Mouse (Mus musculus) forebrain, embryonic 15.5 days (tissue): ENCODE measurements at regions not wholly inside any gene's neighbourhood (a gene's known extent, or its start where the extent isn't known, plus 50 kb on each side); places are given as distances from the start of the nearest gene placed in this dataset.

ENCODE experiments used
- ATAC-seq: fragments of 200-750 bp; cut with Nextera tagmentation; replicated peaks from 2 replicates; pipeline ENCODE4 v1.8.0; 2017; ENCODE audit warnings: mild to moderate bottlenecking, moderate TSS enrichment, moderate library complexity
- H3K27ac ChIP-seq: fragments of 300-500 bp; sonication (generic); replicated peaks from 2 replicates; pipeline ENCODE4 v1.5.1; 2015; ENCODE audit warnings: mild to moderate bottlenecking, inconsistent platforms
- H3K27me3 ChIP-seq: fragments of 300-500 bp; sonication (generic); 2 replicates; pipeline ENCODE4 v1.6.1; 2015; ENCODE audit warnings: inconsistent platforms
- H3K36me3 ChIP-seq: fragments of 300-500 bp; sonication (generic); 2 replicates; pipeline ENCODE4 v1.6.1; 2015; ENCODE audit warnings: mild to moderate bottlenecking, inconsistent platforms
- H3K4me1 ChIP-seq: fragments of 300-500 bp; sonication (generic); 2 replicates; pipeline ENCODE4 v1.6.1; 2015; ENCODE audit warnings: inconsistent platforms
- H3K4me2 ChIP-seq: fragments of 300-500 bp; sonication (generic); replicated peaks from 2 replicates; pipeline ENCODE4 v1.6.1; 2015; ENCODE audit warnings: mild to moderate bottlenecking, inconsistent platforms
- H3K4me3 ChIP-seq: fragments of 300-500 bp; sonication (generic); 2 replicates; pipeline ENCODE4 v1.5.1; 2015; ENCODE audit warnings: mild to moderate bottlenecking, inconsistent platforms
- H3K9ac ChIP-seq: fragments of 300-500 bp; sonication (generic); replicated peaks from 2 replicates; pipeline ENCODE4 v1.6.1; 2015; ENCODE audit warnings: mild to moderate bottlenecking, inconsistent platforms
- H3K9me3 ChIP-seq: fragments of 300-500 bp; sonication (generic); 2 replicates; pipeline ENCODE4 v1.6.1; 2016; ENCODE audit warnings: inconsistent platforms
- WGBS: fragments of 180-500 bp; shearing (Covaris S2); methylation state at CpG from one replicate; pipeline ENCODE4 v1.1.7; 2015; ENCODE audit warnings: mixed read lengths; 5-methylcytosine and 5-hydroxymethylcytosine counted together

DNA sequence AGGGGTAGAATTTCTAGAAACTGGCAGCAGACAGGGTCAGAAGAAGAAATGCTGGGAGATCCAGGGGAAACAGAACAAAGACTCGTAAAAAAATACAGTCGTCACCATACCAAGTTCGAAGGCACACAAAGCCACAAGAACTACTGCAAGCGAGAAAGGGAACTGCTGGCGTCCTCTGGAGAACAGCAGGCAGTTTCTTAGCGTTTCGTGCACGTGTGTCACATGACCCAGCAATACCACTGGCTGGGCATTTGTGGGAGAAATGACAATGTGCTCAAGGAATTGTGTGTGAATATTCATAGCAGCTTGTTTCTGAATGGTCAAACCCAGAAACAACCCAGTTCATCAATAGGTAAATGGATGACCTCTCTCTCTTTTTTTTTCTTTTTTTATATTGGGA lies 211.5 kb upstream of the Peli2 start:
- Histone ChIP-seq H3K9ac (no peak overlapping the region), H3K4me2 (no peak overlapping the region), H3K27me3 (no peaks in the 10 kb centered on the region), H3K4me3 (no peak overlapping the region), H3K9me3 (no peaks in the 10 kb centered on the region), H3K4me1 (peaks cover 25% of the 10 kb centered on the region), H3K27ac (no peak overlapping the region), H3K36me3 (no peaks in the 10 kb centered on the region)
- WGBS = 59% methylated on average over 8 of the region's 8 CpGs
- no peak for ATAC-seq

DNA sequence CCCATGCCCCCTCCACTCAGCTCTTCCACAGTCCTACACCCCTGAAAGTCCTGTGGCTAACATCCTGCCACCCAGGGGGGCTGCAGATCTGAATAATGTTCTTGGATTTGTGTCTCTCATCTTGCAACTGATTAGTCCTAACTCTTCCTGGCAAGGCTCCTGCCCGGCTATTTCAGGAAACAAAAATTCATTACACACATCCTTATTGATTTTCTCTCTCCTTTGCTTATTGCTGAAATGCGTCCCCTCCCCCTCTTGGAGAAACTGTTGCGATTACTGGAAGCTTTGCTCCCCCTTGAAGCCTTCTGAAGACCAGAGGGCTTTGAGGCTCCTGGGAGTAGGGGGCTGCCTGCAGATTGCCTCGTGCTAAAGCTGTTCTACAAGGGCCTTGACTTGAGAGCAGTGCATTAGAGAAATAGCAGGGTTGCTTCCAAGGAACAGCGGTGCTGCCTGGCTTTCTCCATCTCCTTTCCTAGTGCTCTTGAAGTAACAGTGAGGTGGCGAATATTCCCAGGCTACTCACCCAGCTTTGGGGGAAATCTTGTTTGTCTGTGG lies 209.8 kb upstream of the Peli2 start:
- ATAC-seq = no peak
- Histone ChIP-seq H3K27me3 (no peaks in the 10 kb centered on the region), H3K4me1 (peaks cover 25% of the 10 kb centered on the region), H3K27ac (peak overlapping the region; percentile 42; the same call in 1 of the 2 replicates), H3K36me3 (no peaks in the 10 kb centered on the region), H3K4me3 (no peak overlapping the region), H3K4me2 (no peak overlapping the region), H3K9me3 (no peaks in the 10 kb centered on the region), H3K9ac (peak overlapping the region; percentile 5; the same call in 1 of the 2 replicates)
- 37% methylated on average over 6 of the region's 6 CpGs for WGBS

DNA sequence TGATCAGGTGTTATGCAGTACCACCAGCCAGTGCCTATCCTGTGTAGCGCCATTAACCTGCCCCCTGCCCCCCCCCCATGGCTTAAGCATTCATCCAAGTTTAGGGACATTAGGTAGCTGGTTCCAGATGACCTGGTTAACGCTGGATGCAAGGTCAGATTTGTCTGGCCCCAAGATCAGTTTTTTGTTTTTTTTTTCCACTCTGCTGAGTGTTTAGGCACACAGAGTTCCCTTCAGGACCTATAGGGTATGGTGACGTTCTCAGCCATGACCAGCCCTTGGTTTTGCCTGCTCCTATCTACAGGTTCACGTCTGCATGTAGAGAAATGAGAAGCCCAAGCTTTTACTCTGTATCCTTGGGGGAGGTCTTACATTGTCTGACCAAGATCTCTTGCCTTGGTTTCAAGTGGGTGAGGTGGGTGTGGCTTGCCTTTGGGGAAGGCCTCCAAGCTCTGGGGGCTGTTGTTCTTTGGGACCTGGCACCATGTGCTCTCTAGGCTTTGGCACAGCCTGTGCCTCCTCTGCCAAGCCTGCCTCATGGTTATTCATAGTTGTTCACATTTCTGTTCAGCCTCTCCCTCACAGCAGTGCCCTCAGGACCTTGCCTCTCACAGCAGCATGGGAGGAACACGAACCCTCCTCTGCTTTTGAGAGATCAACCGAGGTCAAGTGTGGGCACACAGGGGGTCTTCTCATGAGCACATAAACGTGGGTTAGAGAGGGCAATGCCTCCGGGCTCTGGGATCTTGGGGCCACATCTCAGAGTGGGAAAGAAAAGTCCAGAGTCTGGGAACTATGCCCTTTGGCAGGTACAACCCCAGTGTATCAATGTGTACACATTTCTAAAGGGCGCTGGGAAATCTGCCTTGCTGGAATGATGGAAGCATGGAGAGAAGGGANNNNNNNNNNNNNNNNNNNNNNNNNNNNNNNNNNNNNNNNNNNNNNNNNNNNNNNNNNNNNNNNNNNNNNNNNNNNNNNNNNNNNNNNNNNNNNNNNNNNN lies 208.8 kb upstream of the Peli2 start:
- Histone ChIP-seq H3K27ac (peak overlapping the region; percentile 42; the same call in 1 of the 2 replicates), H3K9ac (no peak overlapping the region)

DNA sequence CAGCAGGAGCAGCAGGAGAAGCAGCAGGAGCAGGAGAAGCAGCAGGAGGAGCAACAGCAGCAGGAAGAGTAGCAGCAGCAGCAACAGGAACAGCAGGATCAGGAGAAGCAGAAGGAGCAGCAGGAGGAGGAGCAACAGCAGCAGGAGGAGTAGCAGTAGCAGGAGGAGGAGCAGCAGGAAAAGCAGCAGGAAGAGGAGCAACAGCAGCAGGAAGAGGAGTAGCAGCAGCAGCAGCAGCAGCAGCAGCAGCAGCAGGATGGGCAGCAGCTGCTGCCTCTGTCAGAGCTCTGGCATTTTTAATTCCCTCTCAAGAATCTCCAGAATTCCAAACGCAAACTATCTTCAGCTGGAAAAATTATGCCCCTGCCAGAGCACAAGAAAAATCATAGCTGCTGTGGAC lies 205.0 kb upstream of the Peli2 start:
- no peaks in the 10 kb centered on the region for H3K9me3 ChIP-seq
- ATAC-seq = no peak
- H3K36me3 ChIP-seq = no peaks in the 10 kb centered on the region
- no peaks in the 10 kb centered on the region for H3K27me3 ChIP-seq
- no peak overlapping the region for H3K4me2 ChIP-seq
- no peak overlapping the region for H3K27ac ChIP-seq
- no peak overlapping the region for H3K9ac ChIP-seq
- 64% methylated on average over 1 of the region's 1 CpGs for WGBS
- peaks cover 18% of the 10 kb centered on the region for H3K4me1 ChIP-seq
- no peak overlapping the region for H3K4me3 ChIP-seq

More for the DNA sequence above, 208.8 kb upstream of the Peli2 start:
- Histone ChIP-seq H3K4me2 (no peak overlapping the region), H3K4me3 (no peak overlapping the region), H3K9me3 (no peaks in the 10 kb centered on the region), H3K36me3 (no peaks in the 10 kb centered on the region), H3K27me3 (no peaks in the 10 kb centered on the region), H3K4me1 (peaks cover 25% of the 10 kb centered on the region)
- peak; percentile 96 for ATAC-seq
- 53% methylated on average over 9 of the region's 9 CpGs for WGBS

DNA sequence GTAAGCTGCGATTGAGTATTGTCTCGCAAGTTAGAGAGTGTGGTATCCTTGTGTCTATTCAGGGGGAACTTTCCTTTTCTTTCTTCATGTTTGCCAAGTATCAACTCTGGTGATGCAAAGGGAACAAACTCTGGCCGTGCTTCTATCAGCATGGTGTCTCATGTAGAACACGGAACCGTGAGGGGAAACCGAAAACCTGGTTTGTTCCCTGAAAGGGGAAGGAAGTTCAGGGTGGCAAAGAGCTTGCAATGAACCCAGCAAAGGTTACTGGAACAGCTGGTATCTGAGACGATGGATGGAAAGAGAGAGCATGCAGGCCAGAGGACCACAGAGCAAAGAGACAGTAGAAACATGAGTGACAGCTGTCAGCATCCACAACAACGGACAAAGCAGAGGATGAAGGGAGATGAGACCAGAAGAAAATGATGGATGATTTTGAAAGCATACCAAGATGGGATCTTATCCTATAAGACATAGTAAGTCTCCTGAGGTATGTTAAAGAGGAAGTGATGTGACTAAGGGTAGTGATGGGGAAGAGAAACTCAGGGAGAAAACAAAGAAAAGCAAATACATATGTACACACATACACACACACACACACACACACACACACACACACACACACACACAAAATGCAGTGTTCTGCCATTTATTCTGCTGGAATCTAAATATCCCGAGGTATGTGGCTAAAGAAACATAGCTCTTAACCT lies 199.8 kb upstream of the Peli2 start:
- no peak for ATAC-seq
- Histone ChIP-seq H3K9me3 (no peaks in the 10 kb centered on the region), H3K36me3 (no peaks in the 10 kb centered on the region), H3K27ac (no peak overlapping the region), H3K27me3 (no peaks in the 10 kb centered on the region), H3K4me1 (no peaks in the 10 kb centered on the region), H3K4me2 (no peak overlapping the region), H3K9ac (no peak overlapping the region), H3K4me3 (no peak overlapping the region)
- WGBS = 95% methylated on average over 9 of the region's 9 CpGs

DNA sequence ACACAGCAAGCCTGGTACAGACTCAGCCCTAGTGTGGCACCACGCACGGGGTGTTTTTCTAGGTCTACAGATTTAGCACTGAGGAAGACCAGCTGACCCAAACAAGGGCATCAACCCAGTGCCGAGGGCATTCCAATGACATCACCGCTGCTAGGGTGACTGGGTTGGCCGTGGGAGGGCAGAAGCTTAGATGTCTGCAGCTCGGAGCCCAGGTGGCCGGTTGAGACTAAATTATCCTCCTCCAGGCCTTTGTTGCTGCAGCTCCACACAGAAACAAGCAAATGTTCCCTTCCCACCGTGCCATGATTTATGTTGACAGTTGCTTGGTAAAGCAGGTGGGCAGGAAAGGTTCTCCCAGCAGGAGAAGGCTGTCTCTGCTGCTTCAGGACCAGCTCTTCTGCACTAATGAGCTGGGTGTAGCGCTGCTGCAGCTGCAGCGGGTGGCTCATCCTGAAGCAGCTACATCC lies 198.8 kb upstream of the Peli2 start:
- no peaks in the 10 kb centered on the region for H3K36me3 ChIP-seq
- no peak for ATAC-seq
- 64% methylated on average over 10 of the region's 10 CpGs for WGBS
- no peak overlapping the region for H3K27ac ChIP-seq
- H3K4me1 ChIP-seq = no peaks in the 10 kb centered on the region
- H3K4me2 ChIP-seq = no peak overlapping the region
- H3K27me3 ChIP-seq = no peaks in the 10 kb centered on the region
- no peak overlapping the region for H3K9ac ChIP-seq
- H3K9me3 ChIP-seq = no peaks in the 10 kb centered on the region
- no peak overlapping the region for H3K4me3 ChIP-seq

DNA sequence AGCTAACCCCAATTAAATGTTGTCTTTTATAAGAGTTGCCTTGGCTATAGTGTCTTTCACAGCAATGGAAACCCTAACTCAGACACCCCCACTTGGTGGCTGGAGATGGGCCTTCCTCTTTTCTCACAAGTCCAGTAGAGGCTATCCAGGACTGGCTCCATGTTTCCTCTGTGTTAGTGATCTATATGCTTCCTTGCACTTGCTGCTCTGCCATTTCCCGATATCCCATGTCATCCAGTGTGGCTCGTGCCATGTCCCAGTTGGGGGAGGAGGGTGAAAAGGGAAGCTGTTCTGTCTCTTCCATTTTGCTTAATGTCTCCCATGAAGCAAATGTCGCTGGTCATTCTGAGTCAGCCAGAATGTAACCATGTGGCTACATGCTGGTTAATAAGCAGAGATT lies 194.2 kb upstream of the Peli2 start:
- 93% methylated on average over 3 of the region's 3 CpGs for WGBS
- no peaks in the 10 kb centered on the region for H3K27me3 ChIP-seq
- H3K27ac ChIP-seq = no peak overlapping the region
- H3K4me1 ChIP-seq = no peaks in the 10 kb centered on the region
- H3K9me3 ChIP-seq = no peaks in the 10 kb centered on the region
- H3K4me3 ChIP-seq = no peak overlapping the region
- no peak overlapping the region for H3K4me2 ChIP-seq
- H3K9ac ChIP-seq = no peak overlapping the region
- ATAC-seq = no peak
- no peaks in the 10 kb centered on the region for H3K36me3 ChIP-seq

DNA sequence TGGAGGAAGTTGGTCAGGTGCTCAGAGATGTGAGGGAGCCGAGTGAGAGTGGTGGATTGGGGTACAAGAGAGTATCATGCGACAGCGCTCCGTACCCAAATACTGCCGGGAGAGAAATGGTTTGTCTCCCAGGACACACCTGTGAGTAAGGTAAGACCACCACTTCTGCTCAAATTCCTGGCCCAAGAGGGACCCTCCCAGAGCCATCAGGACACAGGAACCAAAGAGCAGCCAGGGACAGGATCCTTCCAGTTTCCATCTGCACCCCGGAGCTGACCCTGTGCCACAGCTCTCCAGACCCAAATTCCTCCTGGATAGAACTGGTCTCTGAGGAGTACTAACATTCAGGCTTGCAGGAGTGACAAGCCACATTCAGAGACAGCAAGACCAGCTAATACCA lies 185.2 kb upstream of the Peli2 start:
- Histone ChIP-seq H3K9ac (no peak overlapping the region), H3K27me3 (no peaks in the 10 kb centered on the region), H3K27ac (no peak overlapping the region), H3K4me2 (no peak overlapping the region), H3K9me3 (no peaks in the 10 kb centered on the region), H3K4me1 (no peaks in the 10 kb centered on the region), H3K36me3 (no peaks in the 10 kb centered on the region), H3K4me3 (no peak overlapping the region)
- no peak for ATAC-seq
- WGBS = 97% methylated on average over 6 of the region's 6 CpGs

DNA sequence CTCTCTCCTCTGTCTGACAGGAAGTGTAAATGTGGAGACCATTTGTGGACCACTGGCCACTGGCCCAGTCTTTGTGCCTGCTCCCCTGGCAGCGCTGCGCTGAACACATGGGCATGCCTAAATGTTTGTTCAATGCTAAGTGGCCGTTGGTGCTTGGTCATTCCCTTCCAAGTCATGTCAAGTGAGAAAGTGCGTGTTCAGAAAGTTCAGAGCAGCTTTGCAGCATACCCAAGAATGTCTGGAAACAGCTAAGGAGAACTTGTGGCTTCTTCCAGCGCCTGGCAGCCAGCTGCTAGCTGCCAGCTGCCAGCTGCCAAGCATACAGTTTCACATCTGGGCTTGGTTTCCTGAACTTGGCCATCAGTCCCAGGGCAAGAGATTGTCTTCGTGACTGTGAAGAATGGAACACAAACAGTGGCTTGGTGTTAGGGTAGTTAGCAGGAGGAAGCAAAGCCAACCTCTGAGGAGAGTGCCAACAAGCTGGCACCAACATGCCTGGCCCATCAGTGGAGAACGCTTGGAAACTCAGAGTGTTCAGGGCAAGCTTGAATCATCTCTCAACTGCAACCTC lies 183.5 kb upstream of the Peli2 start:
- H3K9ac ChIP-seq = no peak overlapping the region
- H3K4me2 ChIP-seq = no peak overlapping the region
- WGBS = 83% methylated on average over 7 of the region's 7 CpGs
- H3K4me3 ChIP-seq = no peak overlapping the region
- no peak overlapping the region for H3K27ac ChIP-seq
- no peak for ATAC-seq
- no peaks in the 10 kb centered on the region for H3K27me3 ChIP-seq
- no peaks in the 10 kb centered on the region for H3K9me3 ChIP-seq
- H3K4me1 ChIP-seq = no peaks in the 10 kb centered on the region
- no peaks in the 10 kb centered on the region for H3K36me3 ChIP-seq

DNA sequence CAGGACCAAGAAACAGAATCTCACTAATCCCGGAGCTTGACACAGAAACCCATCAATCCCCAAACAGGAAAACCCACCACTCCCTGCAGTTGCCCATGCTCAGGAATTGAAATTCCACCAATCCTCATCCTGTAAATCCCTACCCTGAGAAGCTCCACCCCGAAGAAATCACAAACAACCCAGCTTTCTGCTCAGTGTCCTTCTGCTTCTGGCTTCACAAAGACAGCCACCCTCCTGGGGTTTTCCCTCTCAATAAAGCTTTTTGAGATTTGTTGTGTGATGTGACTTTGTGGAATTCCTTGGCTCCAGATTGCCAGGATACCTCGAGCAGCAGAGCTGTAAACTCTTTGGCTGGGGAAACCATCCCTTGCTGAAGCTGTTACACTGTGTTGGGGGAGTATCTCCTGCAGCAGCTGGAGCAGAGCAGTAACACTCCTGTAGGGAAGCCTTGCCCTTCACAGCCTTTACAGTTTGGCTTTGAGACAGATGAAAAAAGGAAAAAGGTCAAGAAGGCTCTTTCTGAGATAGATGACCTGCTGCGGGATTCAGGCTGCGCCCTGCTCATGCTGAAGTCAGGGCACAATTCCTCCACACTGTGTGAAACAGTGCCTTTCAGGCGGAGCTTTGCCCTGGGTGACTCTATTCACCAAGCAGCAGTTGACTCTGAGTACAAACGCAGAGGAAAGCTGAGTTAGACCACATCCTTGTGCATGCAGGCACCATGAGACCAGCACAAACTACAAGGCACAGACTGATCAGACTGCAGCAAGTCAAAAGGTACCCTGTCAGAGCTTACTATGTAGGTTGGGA lies 180.6 kb upstream of the Peli2 start:
- Histone ChIP-seq H3K4me1 (no peaks in the 10 kb centered on the region), H3K36me3 (no peaks in the 10 kb centered on the region), H3K27me3 (no peaks in the 10 kb centered on the region), H3K27ac (no peak overlapping the region), H3K4me3 (no peak overlapping the region), H3K9me3 (no peaks in the 10 kb centered on the region), H3K9ac (no peak overlapping the region), H3K4me2 (no peak overlapping the region)
- WGBS = 55% methylated on average over 7 of the region's 7 CpGs
- ATAC-seq = no peak

DNA sequence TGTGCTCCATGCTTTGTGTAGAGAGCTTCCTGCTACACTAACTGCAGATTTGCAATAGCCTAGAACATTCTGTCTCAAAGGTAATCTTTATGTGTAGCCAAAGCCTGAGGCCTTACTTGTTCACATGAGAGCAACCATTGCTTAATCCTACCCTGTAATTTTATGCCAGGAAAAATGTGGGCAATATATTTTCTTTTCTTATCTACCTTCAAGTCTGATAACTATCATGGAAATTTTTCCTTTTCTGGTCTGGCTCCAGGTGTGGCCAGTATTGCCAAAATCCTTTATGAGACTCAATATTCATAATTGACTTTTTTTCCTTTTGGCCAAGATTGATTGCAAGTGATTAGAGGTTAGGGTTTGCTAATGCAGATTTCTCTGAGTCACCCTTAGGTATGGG lies 178.0 kb upstream of the Peli2 start:
- no peak for ATAC-seq
- no peak overlapping the region for H3K9ac ChIP-seq
- no peak overlapping the region for H3K4me3 ChIP-seq
- no peaks in the 10 kb centered on the region for H3K4me1 ChIP-seq
- no peaks in the 10 kb centered on the region for H3K9me3 ChIP-seq
- H3K36me3 ChIP-seq = no peaks in the 10 kb centered on the region
- H3K4me2 ChIP-seq = no peak overlapping the region
- no peaks in the 10 kb centered on the region for H3K27me3 ChIP-seq
- H3K27ac ChIP-seq = no peak overlapping the region
